Mouse (Mus musculus): Measurements from ENCODE around the gene Cbx5.

GRCm38 (mm10) chr15:103233119-103233518 lies 6.5 kb downstream of the Cbx5 start:
- TF ChIP-seq CTCF (IDR thresholded peaks at IDR 0.05; ENCODE audit: borderline replicate concordance, insufficient read depth, low read depth, low read length): no peak
- no peak for TF ChIP-seq POLR2A (IDR thresholded peaks at IDR 0.05; ENCODE audit: borderline replicate concordance, insufficient read depth, low read length)
